34 mouse cellular contexts compared by ENCODE assay signal in the genomic region with DNA sequence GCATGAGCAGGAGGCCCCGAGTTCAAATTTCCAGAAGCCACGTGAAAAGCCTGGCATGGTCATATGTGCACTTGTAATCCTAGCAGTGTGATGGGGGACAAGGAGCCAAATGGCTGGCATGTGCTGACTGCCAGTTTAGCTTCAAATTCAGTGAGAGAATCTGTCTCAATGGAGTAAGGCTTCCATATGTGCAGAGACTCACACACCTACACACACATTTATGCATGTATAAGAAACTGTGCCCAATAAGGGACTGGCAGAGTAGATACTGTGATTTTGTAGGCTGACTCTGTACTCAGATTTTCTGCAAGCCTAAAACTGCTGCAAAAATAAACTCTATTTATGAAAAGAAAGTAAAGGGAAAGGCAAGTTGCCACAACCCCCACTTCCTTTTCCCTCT. TPM values are rescaled to one million over a fixed set of nuclear protein-coding genes. Genes with fewer than 3 reads are reported as not detected.
DNase-seq lines count a peak whose midpoint lies in the region; ATAC-seq lines count a peak whose summit lies in the region.
"Had no signal": no experiment of that assay in that cellular context is flagged by ENCODE, and none has a peak within 500 bp of the region (broad histone marks: within the 10 kb centered on the region; RNA-seq: fewer than 3 reads in every experiment).

No protein-coding gene starts in this region.

- 73% methylated on average over 2 of the region's 2 CpGs for WGBS in kidney, embryonic 16.5 days

- H3K36me3 ChIP-seq in kidney, embryonic 16.5 days (ENCODE audit: insufficient read depth, low read length), result no peaks in the 10 kb centered on the region
- H3K36me3 ChIP-seq: heart, embryonic 12.5 days; hindbrain, embryonic 13.5 days; liver, embryonic 12.5 days; neural tube, embryonic 12.5 days had no signal

- no peaks in the 10 kb centered on the region for H3K9me3 ChIP-seq in kidney, embryonic 16.5 days (ENCODE audit: low read length)
- H3K9me3 ChIP-seq: heart, embryonic 12.5 days; hindbrain, embryonic 13.5 days; liver, embryonic 12.5 days; neural tube, embryonic 12.5 days had no signal

- H3K9ac ChIP-seq in kidney, embryonic 16.5 days (replicated peaks; ENCODE audit: low read length), result no peak overlapping the region
- H3K9ac ChIP-seq: heart, embryonic 12.5 days; hindbrain, embryonic 13.5 days; liver, embryonic 12.5 days; liver, postnatal 0 days; neural tube, embryonic 12.5 days had no signal

- DNase-seq in frontal cortex, adult 2 months (ENCODE audit: extremely low spot score in 1 of 2, low spot score in 1 of 2), result peak; percentile 1 to 42
- no peak for DNase-seq in frontal cortex, postnatal 10 days (ENCODE audit: low spot score in 2 of 2)
- peak; percentile 3 to 24 for DNase-seq in left cerebral cortex, adult 18-20 months (ENCODE audit: low spot score in 2 of 2)
- no peak for DNase-seq in left cerebral cortex, postnatal 4 days
- DNase-seq in frontal cortex, postnatal 36 days (ENCODE audit: low spot score in 2 of 2), result peak; percentile 13 to 37
- peak; percentile 7 to 10 for DNase-seq in left cerebral cortex, postnatal 36 days (ENCODE audit: low spot score in 2 of 2)
- DNase-seq: adrenal gland, adult 2 months; adrenal gland, postnatal 36 days; cerebellum, adult 11 months; cerebellum, adult 9-10 months; cerebellum, postnatal 36 days; heart, adult 2 months; heart, postnatal 4 days; kidney, adult 8-10 months; kidney, postnatal 10 days; liver, postnatal 0 days; lung, postnatal 36 days; thymus, adult 18-20 months; thymus, postnatal 36 days had no signal

- no peaks in the 10 kb centered on the region; the same call in 1 of the 2 replicates for H3K27me3 ChIP-seq in kidney, embryonic 16.5 days (ENCODE audit: insufficient read depth, low read length)
- H3K27me3 ChIP-seq: heart, embryonic 12.5 days; hindbrain, embryonic 13.5 days; liver, embryonic 12.5 days; neural tube, embryonic 12.5 days had no signal

- no peak overlapping the region for H3K4me3 ChIP-seq in kidney, embryonic 16.5 days (ENCODE audit: low read length)
- H3K4me3 ChIP-seq: heart, adult 2 months; heart, embryonic 12.5 days; hindbrain, embryonic 13.5 days; layer of hippocampus, adult 2 months; liver, embryonic 12.5 days; myocyte; neural tube, embryonic 12.5 days had no signal

- no peak overlapping the region for H3K27ac ChIP-seq in kidney, embryonic 16.5 days (ENCODE audit: low read length)
- H3K27ac ChIP-seq: heart, adult 2 months; hindbrain, embryonic 13.5 days; layer of hippocampus, adult 2 months; liver, embryonic 12.5 days; neural tube, embryonic 12.5 days had no signal

- no peaks in the 10 kb centered on the region for H3K4me1 ChIP-seq in kidney, embryonic 16.5 days (ENCODE audit: insufficient read depth, low read length)
- H3K4me1 ChIP-seq: heart, embryonic 12.5 days; hindbrain, embryonic 13.5 days; liver, embryonic 12.5 days; neural tube, embryonic 12.5 days had no signal

- no peak overlapping the region for H3K4me2 ChIP-seq in kidney, embryonic 16.5 days (replicated peaks; ENCODE audit: low read depth, low read length)
- H3K4me2 ChIP-seq: heart, embryonic 12.5 days; hindbrain, embryonic 13.5 days; liver, embryonic 12.5 days; midbrain, embryonic 11.5 days; neural tube, embryonic 12.5 days had no signal

- ATAC-seq in kidney, embryonic 16.5 days (ENCODE audit: low FRiP score, low TSS enrichment), result no peak
- ATAC-seq: forebrain, embryonic 14.5 days; intestine, embryonic 16.5 days; liver, embryonic 12.5 days; liver, postnatal 0 days; midbrain, embryonic 16.5 days had no signal

- intact Hi-C loops in left cerebral cortex, postnatal 4 days (cut with DNase I), result no loop called here
- intact Hi-C loops in left cerebral cortex, postnatal 36 days (cut with DNase I), result no loop called here

RNA-seq across cellular contexts. Expression of a gene that starts 35.9 kb away (rescaled TPM):
- 74.5 and 77.1 TPM in 2 replicates for polyA plus RNA-seq in frontal cortex, adult 2 months (2012; rRNA removed)
- total RNA-seq in left cerebral cortex, adult 18-20 months (2021), result under 1 TPM; 0.47 to 0.95 TPM
- 1 to 10 TPM in 1 of 2 experiments, under 1 TPM in 1; 0.54 to 1.3 TPM for total RNA-seq in left cerebral cortex, postnatal 4 days (2021)
- total RNA-seq in left cerebral cortex, postnatal 36 days (2021), result 1 to 10 TPM in 1 of 2 experiments, under 1 TPM in 1; 0.64 to 2.1 TPM
- polyA plus RNA-seq in kidney, embryonic 16.5 days (2015; fragmentation: Nextera tagmentation; extraction: Ambion mirVana), result 0.10 TPM in 1 of 2 replicates, not detected in the other
- total RNA-seq: adrenal gland, postnatal 36 days; heart, postnatal 4 days; megakaryocyte, adult 5-6 weeks had no signal
- polyA plus RNA-seq: adrenal gland, adult 2 months; embryonic facial prominence, embryonic 11.5 days; heart, postnatal 0 days; hindbrain, embryonic 13.5 days; intestine, embryonic 16.5 days; liver, postnatal 0 days; midbrain, embryonic 11.5 days; myocyte; stomach, embryonic 16.5 days had no signal

RNA-seq across cellular contexts. Expression of a gene that starts 39.4 kb away (rescaled TPM):
- polyA plus RNA-seq in frontal cortex, adult 2 months (2012; rRNA removed), result 21.3 and 23.3 TPM in 2 replicates
- 10 to 100 TPM; 26.7 to 30.5 TPM for total RNA-seq in left cerebral cortex, adult 18-20 months (2021)
- total RNA-seq in left cerebral cortex, postnatal 4 days (2021), result 10 to 100 TPM; 36.8 to 42.3 TPM
- total RNA-seq in left cerebral cortex, postnatal 36 days (2021), result 10 to 100 TPM; 24.8 to 25.8 TPM
- 13.4 and 13.5 TPM in 2 replicates for polyA plus RNA-seq in kidney, embryonic 16.5 days (2015; fragmentation: Nextera tagmentation; extraction: Ambion mirVana)

Comparison
In these comparisons a context has a peak if more than half of its experiments do, and no peak if none do; other contexts are left out.
1. DNase-seq: peak in frontal cortex, adult 2 months (2 of 2), left cerebral cortex, adult 18-20 months (2 of 2), frontal cortex, postnatal 36 days (2 of 2) and left cerebral cortex, postnatal 36 days (2 of 2); none in frontal cortex, postnatal 10 days (0 of 2) and left cerebral cortex, postnatal 4 days (single experiment).